Mouse (Mus musculus): ENCODE data around the gene Osgepl1.
A peak's percentile ranks its signal among the peaks of the same experiment; 100 is the strongest.
"Not testable (repeated sequence)": the region's sequence is repeated elsewhere in the genome, so short reads cannot be mapped to it uniquely, and the experiment has no call there.

The Osgepl1 gene

DNA sequence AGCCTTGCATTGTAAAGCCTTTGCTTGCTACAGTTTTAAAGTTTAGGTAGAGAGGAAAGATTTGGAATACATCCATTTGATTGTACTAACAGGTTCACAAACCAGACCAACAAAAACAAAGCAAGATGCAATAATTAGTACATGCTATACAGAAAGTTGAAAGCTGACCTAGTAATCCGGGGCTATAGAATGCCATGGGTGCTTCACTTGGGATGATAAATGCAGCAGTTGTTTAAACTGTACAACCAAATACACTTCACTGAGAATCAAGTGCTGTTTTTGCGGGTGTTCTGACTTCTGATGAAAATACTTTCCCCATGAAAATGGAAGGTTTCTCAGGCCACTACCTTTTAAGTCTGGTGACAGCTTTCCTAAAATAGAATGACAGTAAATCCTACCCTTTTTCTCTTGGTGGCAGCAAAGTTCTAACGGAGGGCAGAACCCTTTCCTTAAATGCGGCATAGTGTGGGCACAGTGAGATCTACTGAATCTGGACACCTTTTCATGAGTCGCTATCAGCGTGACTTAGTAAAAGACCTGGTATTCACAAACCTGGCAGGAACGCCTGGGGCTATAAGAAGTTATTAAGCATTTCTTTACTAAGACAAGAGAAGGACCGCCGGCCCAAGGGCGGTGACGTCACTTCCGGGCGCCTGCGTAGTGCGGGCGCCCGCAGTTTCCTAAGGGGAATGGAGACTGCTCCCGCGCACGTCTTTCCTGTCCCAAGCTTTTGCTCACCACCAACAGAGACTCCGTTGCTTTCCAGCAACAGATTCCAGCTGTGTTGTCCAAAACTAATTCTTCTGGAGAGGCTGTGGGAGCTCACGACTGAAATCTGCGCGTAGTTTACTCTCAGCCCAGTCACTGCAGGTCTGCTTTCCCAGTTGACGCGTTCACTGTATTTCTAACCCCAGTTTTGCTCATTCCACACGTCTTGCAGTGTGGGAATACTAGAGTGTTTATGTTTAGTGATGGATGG, at the start of gene Osgepl1:
TSS of gene Osgepl1 (plus strand) at position 636 of the 979 bp plus-strand sequence.
- DNase-seq (ENCODE audit: inconsistent age in 2 of 2, low spot score in 1 of 2), result peak; percentile 88 to 97

- DNase-seq (ENCODE audit: inconsistent age in 2 of 2, low spot score in 1 of 2), result not testable (repeated sequence)
Observed at GRCm38 (mm10) chr1:53264958-53265612, 48.3 kb upstream of the Osgepl1 start.

- peak; percentile 67 to 74 for DNase-seq (ENCODE audit: inconsistent age in 2 of 2, low spot score in 1 of 2)
Observed at GRCm38 (mm10) chr1:53269901-53270300, 43.5 kb upstream of the Osgepl1 start.

GRCm38 (mm10) chr1:53272646-53273045, 40.8 kb upstream of the Osgepl1 start:
- peak; percentile 36 to 75 for DNase-seq (ENCODE audit: inconsistent age in 2 of 2, low spot score in 1 of 2)

- no peak for DNase-seq (ENCODE audit: inconsistent age in 2 of 2, low spot score in 1 of 2)
Observed at GRCm38 (mm10) chr1:53291197-53291596, 22.2 kb upstream of the Osgepl1 start.

DNA sequence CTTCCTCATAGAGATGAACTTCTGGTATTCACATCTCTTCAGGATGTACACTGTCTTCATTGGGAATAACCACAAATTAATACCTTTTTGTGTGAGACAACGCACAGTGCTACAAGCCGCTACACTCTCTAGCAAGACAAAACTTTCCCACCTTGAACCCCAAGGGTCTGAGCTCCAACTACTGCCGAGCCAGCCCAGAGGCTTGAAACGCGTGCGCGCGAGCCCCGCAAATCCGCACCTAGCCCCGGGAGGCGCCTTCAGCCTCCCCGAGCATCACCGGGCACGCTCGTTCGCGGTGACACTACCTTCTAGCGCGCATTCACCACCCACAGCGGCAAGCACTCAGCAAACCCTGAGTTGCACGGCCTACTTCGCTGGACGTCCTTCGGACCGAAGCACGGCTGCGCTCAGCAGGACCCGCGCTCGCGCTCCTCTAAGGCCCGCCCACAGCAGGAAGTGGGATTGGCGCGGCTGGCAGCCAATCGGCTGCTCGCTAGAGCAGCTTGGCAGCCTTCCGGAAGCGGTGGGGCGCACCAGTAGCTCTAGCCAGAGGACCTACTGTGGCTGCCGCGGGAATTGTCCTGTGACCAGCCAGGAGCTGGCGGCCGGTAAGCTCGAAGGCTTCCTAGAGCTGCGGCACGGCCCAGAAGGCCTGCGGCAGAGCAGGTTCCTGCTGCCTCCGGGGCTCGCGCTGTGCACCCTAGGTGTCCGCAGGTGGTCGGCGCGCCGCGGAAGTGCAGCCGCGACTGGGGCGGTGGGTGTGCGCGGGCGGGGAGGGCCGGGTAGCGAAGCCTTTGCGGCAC, 16.6 kb upstream of the Osgepl1 start, which contains the start of the genes Pms1, Ormdl1 and Gm28778:
TSS of gene Pms1 (minus strand) at position 438 of the 803 bp plus-strand sequence.
TSS of gene Ormdl1 (plus strand) at position 515 of the 803 bp plus-strand sequence.
TSS of gene Gm28778 (plus strand) at position 531 of the 803 bp plus-strand sequence.
- peak; percentile 97 to 98 for DNase-seq (ENCODE audit: inconsistent age in 2 of 2, low spot score in 1 of 2)

DNA sequence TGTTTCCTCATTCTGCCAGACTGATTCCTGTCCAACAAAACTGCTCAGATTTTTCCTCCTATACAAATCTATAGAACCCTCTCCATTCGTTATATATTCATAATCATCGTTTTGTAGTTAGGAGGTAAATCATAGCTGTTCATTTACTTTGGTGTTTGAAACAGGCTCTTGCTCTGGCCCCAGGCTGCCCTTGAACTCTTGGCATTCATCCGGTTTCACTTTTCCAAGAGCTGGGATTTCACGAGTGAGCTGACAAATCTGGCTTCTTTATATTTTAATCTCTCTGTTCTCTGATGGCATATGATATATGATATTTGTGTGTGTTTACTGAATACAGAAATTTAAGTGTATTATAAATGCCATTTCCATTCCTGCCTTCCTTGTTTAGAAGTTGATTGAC, 12.9 kb upstream of the Osgepl1 start:
- peak; percentile 11 to 72 for DNase-seq (ENCODE audit: inconsistent age in 2 of 2, low spot score in 1 of 2)

DNA sequence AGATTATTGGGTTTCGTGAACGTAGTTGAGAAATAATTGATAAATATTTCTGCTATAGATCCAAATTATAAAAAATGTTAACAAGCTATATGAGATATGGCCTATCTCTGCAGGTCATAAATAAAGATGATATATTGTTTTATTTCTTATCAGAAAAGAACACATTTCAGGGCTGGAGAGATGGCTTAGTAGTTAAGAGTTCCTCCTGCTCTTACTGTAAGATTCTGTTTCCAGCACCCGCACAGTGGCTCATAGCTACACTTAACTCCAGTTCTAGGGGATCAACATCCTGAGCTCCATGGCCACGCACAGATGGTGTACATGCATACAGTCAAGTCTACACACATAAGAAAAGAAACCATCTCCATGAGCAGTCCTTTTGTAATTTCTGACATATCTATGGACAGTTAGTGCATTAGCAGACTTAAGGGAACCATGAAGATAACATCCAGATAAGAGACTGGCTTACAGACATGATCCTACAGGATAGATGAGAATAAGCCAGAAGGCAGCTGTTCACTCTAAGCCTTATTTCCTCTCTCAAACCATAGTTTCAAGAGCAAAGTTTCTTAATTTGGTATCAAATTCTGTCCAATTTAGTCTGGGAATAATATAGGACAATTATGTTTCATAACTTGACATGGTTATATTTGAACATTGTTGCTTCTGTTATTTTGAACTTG, 8.4 kb downstream of the Osgepl1 start:
- DNase-seq (ENCODE audit: inconsistent age in 2 of 2, low spot score in 1 of 2), result no peak

DNA sequence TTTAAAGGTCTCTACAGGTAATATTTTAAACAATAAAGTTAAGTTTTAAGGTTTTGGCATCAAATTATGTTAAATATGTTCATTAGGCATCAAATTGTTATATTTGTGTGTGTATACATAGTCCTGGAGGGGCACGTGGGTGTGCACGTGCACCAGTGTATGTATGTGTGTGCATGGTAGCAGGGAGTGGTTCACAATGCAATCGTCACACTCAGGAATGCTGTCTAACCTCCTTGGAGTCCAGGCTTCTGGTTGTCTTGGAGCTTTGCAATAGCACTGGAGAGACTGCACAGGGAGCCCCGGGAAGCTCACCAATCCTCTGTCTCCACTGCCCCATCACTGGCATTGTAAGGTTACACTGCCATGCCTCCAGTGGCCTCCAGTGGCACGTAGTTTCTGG, 9.8 kb downstream of the Osgepl1 start:
- no peak for DNase-seq (ENCODE audit: inconsistent age in 2 of 2, low spot score in 1 of 2)

DNA sequence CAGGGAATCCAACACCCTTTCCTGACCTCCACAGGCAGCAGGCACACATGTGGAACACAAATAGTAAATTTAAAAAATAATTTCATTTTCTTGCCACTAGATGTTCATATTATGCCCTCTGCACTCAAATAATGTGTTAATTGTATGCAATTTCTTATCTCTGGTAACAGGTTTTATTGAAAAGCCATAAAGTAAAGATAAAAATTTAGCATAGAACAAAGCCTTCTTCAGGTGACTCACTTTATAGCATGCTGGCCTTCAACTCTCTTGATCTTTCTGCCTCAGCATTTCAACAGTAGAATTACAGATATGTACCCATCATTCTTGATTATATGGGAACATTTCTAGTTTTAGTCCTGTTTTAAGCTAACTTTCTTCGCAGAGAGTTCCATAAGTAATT, 10.9 kb downstream of the Osgepl1 start:
- no peak for DNase-seq (ENCODE audit: inconsistent age in 2 of 2, low spot score in 1 of 2)

DNA sequence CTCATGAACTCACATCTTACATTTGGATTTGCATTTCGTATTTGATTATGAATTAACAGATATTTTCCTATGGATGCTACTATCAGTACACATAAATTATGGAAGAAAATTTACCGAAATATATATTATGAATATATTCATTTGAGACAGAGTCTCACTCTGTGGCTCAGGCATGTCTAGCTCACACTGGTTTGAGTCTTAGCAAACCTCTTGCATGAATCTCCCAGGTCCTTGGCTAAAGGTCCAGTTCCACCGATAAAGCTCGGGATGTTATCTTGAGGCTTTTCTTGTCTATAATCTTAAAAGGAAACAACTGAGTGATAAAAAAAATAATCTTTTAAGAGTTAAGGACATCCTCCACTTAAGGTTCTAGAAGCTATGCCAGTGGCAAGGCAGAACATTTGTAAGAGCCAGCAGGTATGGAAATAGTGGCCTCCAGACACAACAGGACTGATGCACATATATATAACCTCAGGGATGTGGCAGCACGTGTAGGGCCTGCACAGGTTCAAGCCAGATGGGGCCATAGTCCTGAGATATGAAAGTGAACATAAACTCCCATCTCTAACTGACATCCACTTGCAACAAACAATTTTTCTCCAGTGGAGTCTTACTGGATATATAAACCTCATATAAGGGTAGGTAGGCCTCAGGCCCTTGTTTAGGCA, 11.5 kb downstream of the Osgepl1 start:
- DNase-seq (ENCODE audit: inconsistent age in 2 of 2, low spot score in 1 of 2), result no peak

DNA sequence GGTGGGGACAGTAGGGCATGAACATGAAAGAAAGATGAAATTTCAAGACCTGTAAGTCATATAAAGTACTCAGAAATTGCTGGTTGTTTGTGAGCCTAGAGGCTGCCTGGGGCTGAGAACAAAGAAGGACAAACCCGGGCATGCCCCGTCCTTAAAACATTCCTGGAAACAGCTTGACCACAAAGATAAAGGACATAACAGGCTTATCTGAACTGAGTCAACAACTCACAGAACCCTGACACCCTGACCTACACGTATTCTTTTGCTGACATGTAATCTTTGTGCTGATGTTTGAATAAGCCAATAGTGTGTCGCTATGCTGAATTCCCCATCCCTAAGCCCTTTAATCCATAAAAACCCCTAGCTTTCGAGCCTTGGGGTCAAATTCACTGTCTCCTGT, 20.1 kb downstream of the Osgepl1 start:
- DNase-seq (ENCODE audit: inconsistent age in 2 of 2, low spot score in 1 of 2), result not testable (repeated sequence)

- no peak for DNase-seq (ENCODE audit: inconsistent age in 2 of 2, low spot score in 1 of 2)
Observed at GRCm38 (mm10) chr1:53335465-53335864, 22.0 kb downstream of the Osgepl1 start.

- not testable (repeated sequence) for DNase-seq (ENCODE audit: inconsistent age in 2 of 2, low spot score in 1 of 2)
Observed at GRCm38 (mm10) chr1:53337403-53337802, 24.0 kb downstream of the Osgepl1 start.

DNA sequence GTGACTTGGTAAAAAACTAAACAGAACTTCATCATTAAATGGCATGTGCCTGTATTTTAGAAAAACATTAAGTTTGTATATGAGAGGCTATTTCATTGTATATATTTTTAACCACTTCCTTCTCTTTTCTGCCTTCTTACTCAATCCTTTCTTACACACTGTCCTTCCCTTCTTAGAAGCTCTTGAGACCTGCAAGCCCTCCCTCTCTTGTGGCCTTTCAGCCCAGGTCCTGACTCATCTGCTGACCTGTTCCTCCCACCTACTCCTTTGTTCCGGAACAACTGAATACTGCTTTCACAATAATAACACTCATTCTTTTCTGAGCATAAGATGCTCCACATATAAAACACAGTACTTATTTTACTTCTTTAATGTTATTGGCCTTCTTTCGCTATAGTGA, 27.6 kb downstream of the Osgepl1 start:
- DNase-seq (ENCODE audit: inconsistent age in 2 of 2, low spot score in 1 of 2), result no peak

DNA sequence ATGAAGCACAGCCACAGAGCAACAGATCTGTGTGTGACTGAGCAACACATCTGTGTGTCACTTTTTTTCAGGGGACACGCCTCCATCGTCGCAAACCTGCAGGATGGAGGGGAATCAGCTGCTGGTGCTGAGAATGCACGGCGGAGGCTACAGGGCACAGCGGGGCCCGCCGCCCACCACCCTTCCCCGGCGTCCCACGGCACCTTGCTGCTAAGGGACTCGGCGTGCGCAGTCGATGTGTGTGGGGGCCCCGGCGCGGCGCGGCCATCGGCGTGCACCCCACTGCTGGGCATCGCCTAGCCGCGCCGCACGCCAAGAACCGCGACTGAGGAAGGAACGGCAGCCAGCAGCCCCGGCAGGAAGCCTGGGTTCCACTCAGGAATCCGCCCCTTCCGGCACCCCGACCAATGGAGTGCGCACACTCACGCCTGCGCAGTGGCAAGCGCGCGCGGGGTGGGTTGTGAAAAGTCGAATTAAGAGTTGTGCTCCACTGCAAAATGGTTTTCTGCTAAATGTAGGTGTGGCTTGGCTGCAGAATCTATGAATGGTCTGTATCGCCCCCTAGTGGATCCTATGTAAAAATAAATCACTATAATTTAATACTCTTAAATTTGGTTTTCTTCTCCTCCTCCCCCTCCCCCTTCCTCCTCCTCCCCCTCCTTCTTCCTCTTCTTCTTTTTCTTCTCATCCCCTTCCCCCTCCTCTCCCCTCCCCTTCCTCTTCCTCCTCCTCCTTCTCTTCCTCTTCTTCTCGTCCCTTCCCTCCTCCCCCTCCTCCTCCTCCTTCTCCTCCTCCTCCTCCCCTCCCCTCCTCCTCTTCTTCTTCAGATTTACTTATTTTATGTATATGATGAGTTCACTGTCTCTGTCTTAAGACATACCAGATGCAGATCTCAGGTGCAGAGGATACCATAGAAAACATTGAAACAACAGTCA, 39.2 kb downstream of the Osgepl1 start, which contains the start of the genes Asdurf, Gm28551 and Asnsd1:
TSS of gene Asdurf (minus strand) at position 293 of the 935 bp plus-strand sequence.
TSS of gene Gm28551 (minus strand) at position 341 of the 935 bp plus-strand sequence.
TSS of gene Asnsd1 (minus strand) at position 426 of the 935 bp plus-strand sequence.
- DNase-seq (ENCODE audit: inconsistent age in 2 of 2, low spot score in 1 of 2), result peak; percentile 98 to 99

DNA sequence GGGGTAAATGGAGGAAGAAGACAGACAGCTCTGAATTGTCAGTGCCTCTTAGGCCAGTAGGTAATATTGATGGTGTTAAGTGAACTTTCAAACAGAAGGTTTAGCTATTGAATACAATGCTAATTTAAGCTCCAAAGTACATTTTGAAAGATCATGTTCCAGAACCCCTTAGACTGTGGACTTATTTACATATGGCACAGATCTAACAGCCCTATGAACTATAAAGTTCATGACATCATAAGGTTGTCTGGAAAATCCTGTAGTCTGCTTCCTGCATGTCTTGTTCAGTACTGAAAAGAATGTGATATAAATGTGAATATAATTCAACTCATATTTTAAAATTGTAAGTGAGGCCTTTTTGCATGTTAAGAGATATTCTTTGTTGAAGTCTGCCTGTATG, 45.6 kb downstream of the Osgepl1 start:
- DNase-seq (ENCODE audit: inconsistent age in 2 of 2, low spot score in 1 of 2), result no peak

Data from adrenal gland, adult (tissue).